Mouse (Mus musculus) CH12.LX (cell line): ENCODE data around the gene Lzts2.

Experiments used
- CTCF ChIP-seq, 2 experiments: IDR thresholded peaks in 1 of 2; conservative IDR thresholded peaks in 1 of 2; 2 replicates each; pipeline ENCODE4 v1.5.1; 2011 to 2012; ENCODE audit warnings: low read depth in 2 of 2, low read length in 2 of 2, improper control_type of control experiment in 1 of 2, inconsistent platforms in 1 of 2, mild to moderate bottlenecking in 1 of 2, moderate library complexity in 1 of 2
- ELF1 ChIP-seq: IDR thresholded peaks from 2 replicates; pipeline ENCODE4 v1.6.1; 2014; ENCODE audit warnings: low read depth, mild to moderate bottlenecking, inconsistent platforms, low read length, improper control_type of control experiment
- EP300 ChIP-seq: IDR thresholded peaks from 2 replicates; pipeline ENCODE4 v1.6.1; 2011; ENCODE audit warnings: low read length, improper control_type of control experiment
- ETS1 ChIP-seq: conservative IDR thresholded peaks from 2 replicates; pipeline ENCODE4 v1.6.1; 2012; ENCODE audit warnings: low read depth, mild to moderate bottlenecking, inconsistent platforms, low read length, improper control_type of control experiment, moderate library complexity
- NELFE ChIP-seq: IDR thresholded peaks from 2 replicates; pipeline ENCODE4 v1.6.1; 2011; ENCODE audit warnings: low read depth, low read length, improper control_type of control experiment
- PAX5 ChIP-seq: IDR thresholded peaks from 2 replicates; pipeline ENCODE4 v1.6.1; 2012; ENCODE audit warnings: low read length, inconsistent platforms, mixed read lengths
- POLR2A ChIP-seq: IDR thresholded peaks from 2 replicates; pipeline ENCODE4 v1.6.1; 2011; ENCODE audit warnings: low read depth, mild to moderate bottlenecking, improper control_type of control experiment, low read length
- POLR2AphosphoS2 ChIP-seq: IDR thresholded peaks from 2 replicates; pipeline ENCODE4 v1.6.1; 2011; ENCODE audit warnings: low read depth, low read length, improper control_type of control experiment
- RCOR1 ChIP-seq: conservative IDR thresholded peaks from 2 replicates; pipeline ENCODE4 v1.6.1; 2012; ENCODE audit warnings: low read depth, mild to moderate bottlenecking, inconsistent platforms, low read length, improper control_type of control experiment
- USF1 ChIP-seq: IDR thresholded peaks from 2 replicates; pipeline ENCODE4 v1.6.1; 2014; ENCODE audit warnings: low read depth, mild to moderate bottlenecking, inconsistent platforms, low read length, improper control_type of control experiment
- USF2 ChIP-seq: conservative IDR thresholded peaks from 2 replicates; pipeline ENCODE4 v1.6.1; 2011; ENCODE audit warnings: low read depth, low read length, improper control_type of control experiment
- ZC3H11A ChIP-seq: IDR thresholded peaks from 2 replicates; pipeline ENCODE4 v1.6.1; 2012; ENCODE audit warnings: low read depth, mild to moderate bottlenecking, inconsistent platforms, low read length, improper control_type of control experiment

DNA sequence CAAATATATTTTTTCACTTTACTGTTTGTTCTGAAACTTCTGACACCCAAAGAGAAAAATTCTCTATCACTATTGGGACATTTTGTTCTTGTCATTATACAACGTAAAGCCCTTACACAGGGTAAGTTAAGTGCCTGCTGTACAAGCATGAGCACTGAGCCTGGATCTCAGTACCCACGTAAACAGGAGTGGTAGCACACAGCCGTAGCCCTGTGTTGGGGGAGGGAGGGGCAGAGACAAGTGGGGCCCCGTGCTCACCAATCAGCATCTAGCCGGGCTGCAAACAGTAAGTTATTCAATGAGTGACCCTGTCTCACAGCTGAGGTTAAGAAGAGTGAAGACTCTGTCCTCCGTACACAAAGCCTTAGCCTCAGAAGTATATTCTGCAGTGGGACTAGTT lies 37.6 kb upstream of the Lzts2 start:
- TF ChIP-seq EP300 (no peak), POLR2AphosphoS2 (no peak), CTCF (conservative IDR thresholded peaks at IDR 0.05 in 1 of 2, IDR thresholded peaks at IDR 0.05 in 1 of 2; ENCODE audit: low read depth in 2 of 2, low read length in 2 of 2) (no peak), POLR2A (no peak), RCOR1 (no peak), ETS1 (no peak), NELFE (no peak), ELF1 (no peak), ZC3H11A (no peak), USF1 (no peak), USF2 (no peak), PAX5 (no peak)
